Mouse (Mus musculus): ENCODE measurements around the gene Camta2. TPM values are rescaled to one million over a fixed set of nuclear protein-coding genes. Genes with fewer than 3 reads are reported as not detected.

Gene Camta2
- polyA plus RNA-seq, 1 experiment from 2014 or later, result 9.8 TPM

DNA sequence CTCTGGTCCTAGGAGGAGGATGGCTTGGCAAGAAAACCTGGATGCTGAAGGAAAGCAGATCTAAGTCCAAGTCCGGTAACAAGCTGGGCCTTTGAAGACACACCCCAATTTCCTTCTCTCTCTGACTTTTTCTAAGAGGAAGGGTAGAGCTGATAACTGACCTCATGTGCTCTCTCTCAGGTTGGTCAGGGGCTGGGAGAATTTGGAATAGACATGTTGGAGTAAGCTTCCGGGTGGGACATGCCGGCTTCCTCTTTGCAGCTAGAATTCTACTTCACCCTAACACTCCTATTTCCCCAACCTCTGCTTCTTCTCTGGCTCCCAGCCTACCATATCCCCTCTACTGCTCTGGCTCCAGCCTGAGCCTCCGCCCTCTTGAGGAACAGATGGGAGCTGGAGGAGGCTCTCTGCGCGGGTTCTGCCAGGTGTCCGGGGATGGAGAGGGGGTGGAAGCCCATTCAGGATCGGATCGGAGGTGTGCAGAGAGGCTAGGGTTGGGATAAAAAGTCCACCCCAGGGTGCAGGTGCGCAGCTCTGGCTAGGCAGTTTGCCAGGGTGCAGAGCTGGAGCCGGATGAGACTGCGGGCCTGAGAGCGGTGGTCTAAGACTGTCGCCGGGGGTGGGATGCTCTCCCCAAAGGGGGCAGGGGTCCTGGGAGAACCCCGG lies 871 bp downstream of the Camta2 start:
- H3K4me1 ChIP-seq, result peaks cover 41% of the 10 kb centered on the region
- H3K4me3 ChIP-seq, result peak overlapping the region; percentile 93
- H3K9me3 ChIP-seq (replicated peaks), result no peaks in the 10 kb centered on the region
- WGBS, result 5% methylated on average over 16 of the region's 16 CpGs
- H3K27me3 ChIP-seq (ENCODE audit: low read depth, poor library complexity, severe bottlenecking), result no peaks in the 10 kb centered on the region; the same call in 1 of the 2 replicates
- DNase-seq (ENCODE audit: low spot score), result no peak
- peaks cover 30% of the 10 kb centered on the region for H3K36me3 ChIP-seq
- peak overlapping the region; percentile 92 for H3K27ac ChIP-seq (replicated peaks)

DNA sequence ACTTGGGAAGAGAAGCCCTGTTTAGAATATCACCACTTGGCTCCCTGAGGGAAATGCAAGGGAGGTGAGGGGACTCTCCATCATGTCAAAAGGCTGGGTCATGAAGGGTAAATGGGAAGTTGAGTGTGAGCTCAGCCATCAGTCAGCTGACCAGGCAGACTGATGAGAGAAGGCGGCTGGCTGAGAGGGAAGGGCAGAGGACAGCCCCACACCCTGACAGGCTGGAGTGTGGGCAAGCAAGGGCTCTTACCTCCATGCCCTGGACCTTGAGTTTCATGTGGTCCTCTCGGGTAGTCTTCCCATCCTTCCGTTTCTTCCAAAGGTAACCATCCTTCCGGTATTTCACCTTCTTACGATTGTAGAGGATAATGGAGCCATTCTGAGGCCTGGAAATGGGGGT lies 4.3 kb downstream of the Camta2 start:
- Histone ChIP-seq H3K4me3 (no peak overlapping the region), H3K27ac (replicated peaks) (0 out of 2 replicates have a peak overlapping the region, but pooled peaks have one; percentile 9), H3K27me3 (ENCODE audit: low read depth, poor library complexity, severe bottlenecking) (no peaks in the 10 kb centered on the region), H3K9me3 (replicated peaks) (no peaks in the 10 kb centered on the region), H3K36me3 (peaks cover 57% of the 10 kb centered on the region), H3K4me1 (peaks cover 50% of the 10 kb centered on the region)
- DNase-seq (ENCODE audit: low spot score), result no peak
- 93% methylated on average over 5 of the region's 5 CpGs for WGBS

DNA sequence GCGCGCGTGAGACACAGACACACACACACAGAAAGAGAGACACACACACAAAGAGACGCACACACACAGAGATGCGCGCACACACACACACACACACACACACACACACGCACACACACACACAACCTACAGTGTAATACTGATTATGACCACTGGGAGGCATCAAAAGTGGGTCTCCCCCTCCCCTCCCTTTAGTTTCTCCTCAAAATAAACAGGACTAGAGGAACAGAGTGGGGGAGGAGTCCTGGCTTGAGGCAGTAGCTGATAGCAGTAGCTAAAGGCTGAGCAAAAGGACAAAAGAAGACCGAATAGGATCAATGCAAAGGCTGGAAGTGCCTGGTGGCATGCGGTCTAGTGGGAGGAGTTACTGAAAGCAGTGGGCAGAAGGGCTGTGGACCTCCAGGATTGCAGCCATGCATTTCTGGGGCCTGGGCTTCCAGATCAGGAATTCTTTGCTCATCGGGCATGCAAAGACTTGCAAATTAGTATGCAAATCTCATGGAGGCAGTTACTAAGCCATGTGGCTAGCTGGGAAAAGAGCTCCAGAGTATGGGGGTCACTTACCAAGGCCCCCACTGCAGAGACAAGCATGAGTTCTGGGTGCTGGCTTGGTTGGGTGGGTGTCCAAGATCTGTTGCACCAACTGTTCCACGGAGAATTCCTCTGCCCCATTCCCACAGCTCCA lies 5.9 kb downstream of the Camta2 start:
- H3K27ac ChIP-seq (replicated peaks), result peak overlapping the region; percentile 87
- 6% methylated on average over 11 of the region's 11 CpGs for WGBS
- H3K4me3 ChIP-seq, result peak overlapping the region; percentile 30; the same call in 1 of the 2 replicates
- H3K27me3 ChIP-seq (ENCODE audit: low read depth, poor library complexity, severe bottlenecking), result no peaks in the 10 kb centered on the region
- H3K9me3 ChIP-seq (replicated peaks), result no peaks in the 10 kb centered on the region
- H3K4me1 ChIP-seq, result peaks cover 37% of the 10 kb centered on the region
- H3K36me3 ChIP-seq, result peaks cover 62% of the 10 kb centered on the region
- peak; percentile 65 for DNase-seq (ENCODE audit: low spot score)

DNA sequence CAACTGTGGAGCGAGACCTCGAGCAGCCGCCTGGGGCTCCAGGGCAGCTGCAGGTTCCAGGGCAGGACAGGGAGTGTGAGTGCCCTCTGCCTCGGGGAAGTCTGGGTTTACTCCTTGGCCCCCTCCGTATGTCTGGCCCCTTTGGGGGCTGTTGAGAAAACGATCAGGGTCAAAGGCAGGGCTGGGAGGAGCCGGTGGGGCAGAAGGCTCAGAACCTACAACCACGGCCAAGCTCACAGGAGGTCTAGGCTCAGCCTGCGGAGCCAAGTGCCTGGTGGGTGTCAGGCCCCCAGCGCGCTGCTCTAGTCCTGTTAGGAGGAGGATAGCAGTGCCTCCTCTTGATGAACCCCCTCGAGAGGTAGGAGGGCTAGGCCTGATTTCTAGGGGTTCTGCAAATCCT lies 6.7 kb downstream of the Camta2 start:
- Histone ChIP-seq H3K4me1 (peaks cover 30% of the 10 kb centered on the region), H3K27me3 (ENCODE audit: low read depth, poor library complexity, severe bottlenecking) (no peaks in the 10 kb centered on the region), H3K9me3 (replicated peaks) (no peaks in the 10 kb centered on the region), H3K4me3 (0 out of 2 replicates have a peak overlapping the region, but pooled peaks have one; percentile 2), H3K36me3 (peaks cover 69% of the 10 kb centered on the region), H3K27ac (replicated peaks) (peak overlapping the region; percentile 87)
- no peak for DNase-seq (ENCODE audit: low spot score)
- WGBS, result 63% methylated on average over 12 of the region's 12 CpGs

DNA sequence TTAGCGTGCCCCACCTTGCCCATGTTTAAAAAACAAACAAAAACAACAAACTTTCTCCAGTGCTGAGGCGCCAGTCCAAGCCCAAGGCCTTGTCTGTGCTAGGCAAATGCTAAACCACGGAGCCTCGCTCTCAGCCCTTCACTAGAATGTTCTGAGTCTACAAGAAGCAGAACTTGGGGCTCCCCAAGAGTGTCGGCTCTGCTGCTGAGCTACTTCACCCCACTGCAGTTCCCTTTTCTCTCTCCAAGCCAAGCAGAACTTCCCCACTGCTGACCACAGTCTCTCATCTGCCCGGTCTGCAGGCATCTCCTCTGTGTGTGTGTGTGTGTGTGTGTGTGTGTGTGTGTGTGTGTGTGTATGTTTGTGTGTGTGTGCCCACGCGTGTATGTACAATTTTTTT lies 8.0 kb downstream of the Camta2 start:
- Histone ChIP-seq H3K36me3 (peaks cover 75% of the 10 kb centered on the region), H3K9me3 (replicated peaks) (no peaks in the 10 kb centered on the region), H3K27me3 (ENCODE audit: low read depth, poor library complexity, severe bottlenecking) (no peaks in the 10 kb centered on the region), H3K4me1 (peaks cover 30% of the 10 kb centered on the region), H3K27ac (replicated peaks) (no peak overlapping the region), H3K4me3 (no peak overlapping the region)
- no peak for DNase-seq (ENCODE audit: low spot score)
- 93% methylated on average over 8 of the region's 8 CpGs for WGBS

DNA sequence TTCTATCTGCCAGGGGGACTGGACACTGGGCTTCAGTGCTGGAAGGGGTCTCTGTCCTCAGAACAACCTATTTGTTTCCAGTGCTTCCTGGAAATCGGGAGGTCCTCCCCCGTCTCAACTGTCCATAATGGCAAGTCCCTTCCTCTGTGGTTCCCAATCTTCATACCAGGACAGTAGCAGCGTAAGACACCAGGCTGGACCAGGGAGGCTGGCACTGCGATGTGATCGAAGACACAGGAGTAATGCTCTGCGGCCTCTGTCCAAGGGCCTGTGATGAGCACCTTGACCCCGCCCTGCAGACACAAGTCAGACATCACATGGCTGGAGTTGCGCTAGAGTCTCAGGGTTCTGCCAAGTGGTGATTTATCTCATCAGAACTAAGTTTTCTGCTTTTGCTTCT lies 8.5 kb downstream of the Camta2 start:
- WGBS, result 98% methylated on average over 8 of the region's 8 CpGs
- Histone ChIP-seq H3K9me3 (replicated peaks) (no peaks in the 10 kb centered on the region), H3K4me1 (peaks cover 32% of the 10 kb centered on the region), H3K27ac (replicated peaks) (no peak overlapping the region), H3K36me3 (peaks cover 74% of the 10 kb centered on the region), H3K27me3 (ENCODE audit: low read depth, poor library complexity, severe bottlenecking) (no peaks in the 10 kb centered on the region), H3K4me3 (no peak overlapping the region)
- DNase-seq (ENCODE audit: low spot score), result no peak

DNA sequence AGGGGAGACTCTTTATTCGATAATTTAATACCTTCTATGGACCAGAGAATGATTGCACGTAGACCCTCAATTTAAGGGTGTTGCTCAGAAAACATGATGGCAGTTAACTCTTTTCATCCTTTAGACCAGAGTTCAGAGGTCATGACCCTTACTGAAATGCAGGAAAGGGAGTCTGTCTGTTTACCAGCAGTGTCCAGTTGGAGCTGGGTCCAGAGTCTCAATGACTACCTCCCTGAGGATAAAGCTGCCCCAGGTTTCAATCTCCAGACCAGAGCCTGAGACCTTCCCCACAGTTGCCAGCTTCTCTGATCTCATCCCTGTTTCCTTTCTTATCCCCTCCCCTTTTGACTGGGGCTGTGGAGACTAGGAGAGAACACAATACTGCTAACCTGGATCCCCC lies 9.3 kb downstream of the Camta2 start:
- 66% methylated on average over 2 of the region's 2 CpGs for WGBS
- Histone ChIP-seq H3K36me3 (peaks cover 74% of the 10 kb centered on the region), H3K27me3 (ENCODE audit: low read depth, poor library complexity, severe bottlenecking) (no peaks in the 10 kb centered on the region), H3K4me3 (no peak overlapping the region), H3K4me1 (peaks cover 37% of the 10 kb centered on the region), H3K9me3 (replicated peaks) (no peaks in the 10 kb centered on the region), H3K27ac (replicated peaks) (no peak overlapping the region)
- DNase-seq (ENCODE audit: low spot score), result no peak

DNA sequence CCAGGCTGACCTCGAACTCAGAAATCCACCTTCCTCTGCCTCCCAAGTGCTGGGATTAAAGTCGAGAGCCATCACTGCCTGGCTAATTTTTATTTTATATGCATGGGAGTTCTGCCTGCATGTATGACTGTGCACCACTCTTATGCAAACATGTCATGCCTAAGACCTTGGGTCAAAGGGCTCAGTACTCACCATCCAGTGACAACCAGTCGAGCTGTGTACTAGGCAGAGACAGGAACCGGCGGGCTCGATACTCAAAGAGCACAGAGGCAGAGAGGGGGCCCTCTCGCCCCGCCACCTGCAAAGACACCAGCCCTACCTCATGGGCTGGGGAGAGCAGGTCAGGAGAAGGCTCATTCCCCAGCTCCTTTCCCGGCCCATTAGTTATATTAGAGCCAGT lies 9.8 kb downstream of the Camta2 start:
- WGBS, result 76% methylated on average over 9 of the region's 9 CpGs
- DNase-seq (ENCODE audit: low spot score), result no peak
- no peak overlapping the region for H3K4me3 ChIP-seq
- H3K27me3 ChIP-seq (ENCODE audit: low read depth, poor library complexity, severe bottlenecking), result no peaks in the 10 kb centered on the region
- no peak overlapping the region for H3K27ac ChIP-seq (replicated peaks)
- peaks cover 70% of the 10 kb centered on the region for H3K36me3 ChIP-seq
- no peaks in the 10 kb centered on the region for H3K9me3 ChIP-seq (replicated peaks)
- H3K4me1 ChIP-seq, result peaks cover 34% of the 10 kb centered on the region

DNA sequence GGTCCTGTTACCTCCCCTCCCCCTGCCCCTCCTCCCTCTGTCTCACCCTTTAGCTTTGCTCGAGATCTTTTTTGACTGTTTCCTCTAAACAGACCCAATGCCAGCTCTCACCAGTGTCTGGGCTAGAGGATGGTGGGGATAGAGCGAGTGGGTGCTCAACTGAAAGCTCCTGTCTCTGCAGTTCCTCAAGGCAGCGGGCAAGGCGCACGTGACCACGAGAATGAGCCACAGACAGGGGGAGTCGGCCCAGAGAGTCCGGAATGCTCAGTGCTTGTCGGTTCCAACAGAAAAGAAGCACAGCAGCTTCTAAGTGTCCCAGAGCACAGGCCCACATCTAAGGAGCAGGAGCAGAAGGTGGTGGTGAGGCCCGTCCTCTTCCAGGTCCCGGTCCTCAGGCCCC lies 13.4 kb downstream of the Camta2 start:
- Histone ChIP-seq H3K9me3 (replicated peaks) (no peaks in the 10 kb centered on the region), H3K4me3 (no peak overlapping the region), H3K36me3 (peaks cover 65% of the 10 kb centered on the region), H3K27me3 (ENCODE audit: low read depth, poor library complexity, severe bottlenecking) (no peaks in the 10 kb centered on the region), H3K27ac (replicated peaks) (no peak overlapping the region), H3K4me1 (peaks cover 33% of the 10 kb centered on the region)
- WGBS, result 68% methylated on average over 11 of the region's 11 CpGs
- DNase-seq (ENCODE audit: low spot score), result no peak

DNA sequence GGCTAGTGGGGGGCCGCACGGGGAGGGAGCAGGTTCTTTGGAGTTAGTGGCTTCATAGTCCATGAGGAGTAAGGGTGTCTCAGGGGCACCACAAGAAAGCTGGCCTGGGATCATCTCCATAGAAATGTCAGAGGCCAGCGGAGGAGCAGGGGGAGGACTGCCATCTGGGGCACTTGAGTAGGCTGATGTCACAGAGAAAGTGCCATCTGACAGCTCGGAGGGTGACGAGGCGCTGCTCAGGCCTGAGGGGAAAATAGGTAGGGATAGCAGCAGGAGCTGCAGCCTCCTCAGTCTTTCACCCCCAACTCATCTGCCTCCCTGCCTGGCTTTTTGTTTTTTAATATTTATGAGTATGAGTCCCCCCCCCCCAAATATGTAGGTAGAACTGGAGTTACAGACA lies 13.9 kb downstream of the Camta2 start:
- Histone ChIP-seq H3K4me1 (peaks cover 33% of the 10 kb centered on the region), H3K27me3 (ENCODE audit: low read depth, poor library complexity, severe bottlenecking) (no peaks in the 10 kb centered on the region), H3K9me3 (replicated peaks) (no peaks in the 10 kb centered on the region), H3K4me3 (no peak overlapping the region), H3K27ac (replicated peaks) (no peak overlapping the region), H3K36me3 (peaks cover 60% of the 10 kb centered on the region)
- 57% methylated on average over 6 of the region's 6 CpGs for WGBS
- no peak for DNase-seq (ENCODE audit: low spot score)

DNA sequence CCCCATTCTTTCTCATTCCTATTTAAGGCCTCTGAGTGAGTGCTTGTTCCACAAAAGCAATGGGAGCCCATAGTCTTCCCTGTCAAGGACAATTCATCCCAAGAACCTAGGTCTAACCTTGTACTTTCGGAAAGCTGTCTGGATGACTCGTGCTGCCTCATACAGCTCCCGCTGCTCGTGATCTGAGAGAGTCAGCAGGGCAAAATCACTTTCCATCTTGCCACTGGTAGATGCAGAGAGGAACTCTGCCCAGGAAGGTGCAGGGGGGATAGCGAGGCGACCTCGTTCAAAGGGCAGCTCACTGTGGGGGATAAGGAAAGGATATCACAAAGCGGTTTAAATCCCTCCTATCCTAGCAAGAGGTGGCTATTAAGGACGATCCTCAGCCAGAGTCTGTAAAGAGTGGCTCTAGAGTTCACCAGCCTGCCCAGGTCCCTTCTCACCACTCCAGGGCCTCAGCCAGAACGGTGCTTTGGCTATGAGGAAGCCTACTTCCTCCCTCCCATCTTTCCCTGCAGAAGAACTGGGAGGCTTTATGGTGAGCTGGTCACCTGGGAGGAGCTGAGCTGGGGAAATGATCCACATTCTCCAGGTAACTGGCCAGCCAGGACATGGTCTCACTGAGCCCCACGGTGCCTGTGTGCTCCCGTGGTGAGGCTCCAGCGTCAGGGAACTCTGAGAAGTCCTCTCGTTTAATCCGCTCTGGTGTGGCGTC lies 16.4 kb downstream of the Camta2 start:
- Histone ChIP-seq H3K4me1 (peaks cover 42% of the 10 kb centered on the region), H3K27ac (replicated peaks) (no peak overlapping the region), H3K4me3 (0 out of 2 replicates have a peak overlapping the region, but pooled peaks have one; percentile 69), H3K9me3 (replicated peaks) (no peaks in the 10 kb centered on the region), H3K27me3 (ENCODE audit: low read depth, poor library complexity, severe bottlenecking) (no peaks in the 10 kb centered on the region), H3K36me3 (peaks cover 58% of the 10 kb centered on the region)
- no peak for DNase-seq (ENCODE audit: low spot score)
- WGBS, result 82% methylated on average over 16 of the region's 16 CpGs

DNA sequence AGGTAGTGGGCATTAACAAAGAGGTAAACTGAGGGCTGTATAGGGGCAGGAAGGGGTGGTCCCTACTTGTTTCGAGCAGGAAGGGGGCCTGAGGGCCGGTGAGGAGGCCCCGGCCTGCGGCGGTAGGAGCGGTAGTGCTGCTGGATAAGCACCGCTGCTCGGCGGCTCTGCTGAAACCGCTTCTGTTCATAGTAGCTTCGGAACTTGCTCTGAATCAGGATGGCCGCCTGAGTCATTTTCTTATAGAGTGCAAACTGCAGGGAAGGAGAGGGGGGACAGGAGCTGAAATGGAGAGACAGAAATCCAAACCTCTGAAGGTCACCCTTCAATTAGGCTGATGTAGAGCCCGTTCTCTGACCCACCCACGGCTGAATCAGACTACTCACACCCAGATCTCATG lies 17.4 kb downstream of the Camta2 start:
- no peaks in the 10 kb centered on the region for H3K9me3 ChIP-seq (replicated peaks)
- peaks cover 42% of the 10 kb centered on the region for H3K4me1 ChIP-seq
- H3K36me3 ChIP-seq, result peaks cover 57% of the 10 kb centered on the region
- 50% methylated on average over 14 of the region's 14 CpGs for WGBS
- peak overlapping the region; percentile 69 for H3K4me3 ChIP-seq
- H3K27ac ChIP-seq (replicated peaks), result peak overlapping the region; percentile 95
- no peak for DNase-seq (ENCODE audit: low spot score)
- no peaks in the 10 kb centered on the region for H3K27me3 ChIP-seq (ENCODE audit: low read depth, poor library complexity, severe bottlenecking)
